Mouse (Mus musculus): ENCODE data around the gene Znrf2.

- TF ChIP-seq CTCF (IDR thresholded peaks at IDR 0.05) (no peak), POLR2A (IDR thresholded peaks at IDR 0.05; ENCODE audit: insufficient read depth, low read depth, low read length) (no peak), EP300 (IDR thresholded peaks at IDR 0.05; ENCODE audit: insufficient read depth, low read depth, low read length) (no peak)
Measured at GRCm38 (mm10) chr6:54779968-54780367, 36.7 kb upstream of the Znrf2 start.
